Mouse (Mus musculus) heart, postnatal 4 days (tissue): ENCODE measurements around the gene Heca. TPM values are rescaled to one million over a fixed set of nuclear protein-coding genes. Genes with fewer than 3 reads are reported as not detected.
"Not testable (repeated sequence)": the region's sequence is repeated elsewhere in the genome, so short reads cannot be mapped to it uniquely, and the experiment has no call there.

Experiments used
- DNase-seq: peaks from one replicate; pipeline ENCODE4 v3.0.0; 2021
- total RNA-seq, 2 experiments: library from RNA; stranded (reverse); gene quantifications; 2 replicates each; pipeline ENCODE4 v1.2.3; 2021

Gene Heca
- total RNA-seq, 2 experiments from 2014 or later, result 45.1 to 46.8 TPM

DNA sequence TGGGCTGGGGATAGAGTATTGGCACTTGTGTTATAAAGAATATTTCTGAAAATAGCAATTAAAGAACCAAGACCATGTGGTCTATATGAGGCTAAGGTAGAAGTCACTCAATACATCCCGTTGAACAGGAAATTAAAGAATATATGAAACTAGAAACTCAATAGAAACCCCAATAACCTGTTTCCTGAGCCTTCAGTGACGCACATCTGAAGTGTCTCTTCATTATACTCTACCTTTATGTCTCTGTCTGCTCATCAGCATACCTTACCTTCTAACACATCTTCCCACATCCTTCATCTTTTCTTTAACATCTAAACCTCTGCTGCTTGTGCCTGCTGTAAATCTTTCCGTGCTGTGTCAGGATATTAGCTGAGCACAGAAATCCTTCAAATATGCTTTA lies 67.8 kb downstream of the Heca start:
- no peak for DNase-seq

DNA sequence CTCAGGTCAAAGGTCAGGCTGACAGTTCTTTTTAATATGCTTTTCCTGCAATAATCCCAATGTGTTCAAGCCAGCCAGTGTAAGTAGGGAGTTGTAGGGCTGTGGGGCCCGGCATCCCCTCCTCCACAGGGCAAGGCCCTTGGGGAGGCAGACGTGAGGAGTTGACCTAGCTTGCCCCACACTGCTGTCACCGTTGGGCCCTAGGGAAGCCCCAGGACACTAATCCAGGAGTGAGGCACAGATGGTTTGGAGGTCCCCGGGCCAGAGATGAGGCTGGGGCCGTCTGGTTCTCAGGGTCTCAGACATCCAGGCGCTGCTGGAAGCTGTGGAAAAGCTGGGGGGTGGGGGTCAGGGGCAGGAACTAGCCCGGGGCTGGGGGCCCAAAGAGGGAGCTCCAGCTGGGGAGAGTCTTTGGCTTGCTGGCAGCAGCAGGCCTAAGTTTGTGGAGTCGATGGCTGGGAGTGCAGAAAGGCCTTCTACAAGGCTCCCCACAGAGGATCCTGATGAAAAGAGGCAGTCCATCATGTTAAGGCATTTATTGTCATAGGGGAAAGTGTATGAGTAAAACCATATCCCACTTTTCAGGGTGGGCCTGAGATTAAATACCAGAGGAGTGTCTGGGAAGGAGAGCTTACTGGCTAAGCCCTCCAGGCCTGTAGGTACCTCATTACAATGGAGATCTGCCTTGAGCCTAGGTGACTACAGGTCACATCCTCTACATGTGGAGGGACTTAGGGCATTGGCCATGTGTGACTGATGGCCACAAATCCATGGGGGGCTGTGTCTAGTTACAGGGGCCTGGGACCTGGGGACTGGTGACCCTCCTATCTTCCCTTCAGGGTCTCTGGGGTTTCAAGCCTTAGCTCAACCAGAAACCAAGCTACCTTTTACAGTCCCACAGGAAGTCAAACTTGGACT lies 69.6 kb downstream of the Heca start:
- DNase-seq, result no peak

DNA sequence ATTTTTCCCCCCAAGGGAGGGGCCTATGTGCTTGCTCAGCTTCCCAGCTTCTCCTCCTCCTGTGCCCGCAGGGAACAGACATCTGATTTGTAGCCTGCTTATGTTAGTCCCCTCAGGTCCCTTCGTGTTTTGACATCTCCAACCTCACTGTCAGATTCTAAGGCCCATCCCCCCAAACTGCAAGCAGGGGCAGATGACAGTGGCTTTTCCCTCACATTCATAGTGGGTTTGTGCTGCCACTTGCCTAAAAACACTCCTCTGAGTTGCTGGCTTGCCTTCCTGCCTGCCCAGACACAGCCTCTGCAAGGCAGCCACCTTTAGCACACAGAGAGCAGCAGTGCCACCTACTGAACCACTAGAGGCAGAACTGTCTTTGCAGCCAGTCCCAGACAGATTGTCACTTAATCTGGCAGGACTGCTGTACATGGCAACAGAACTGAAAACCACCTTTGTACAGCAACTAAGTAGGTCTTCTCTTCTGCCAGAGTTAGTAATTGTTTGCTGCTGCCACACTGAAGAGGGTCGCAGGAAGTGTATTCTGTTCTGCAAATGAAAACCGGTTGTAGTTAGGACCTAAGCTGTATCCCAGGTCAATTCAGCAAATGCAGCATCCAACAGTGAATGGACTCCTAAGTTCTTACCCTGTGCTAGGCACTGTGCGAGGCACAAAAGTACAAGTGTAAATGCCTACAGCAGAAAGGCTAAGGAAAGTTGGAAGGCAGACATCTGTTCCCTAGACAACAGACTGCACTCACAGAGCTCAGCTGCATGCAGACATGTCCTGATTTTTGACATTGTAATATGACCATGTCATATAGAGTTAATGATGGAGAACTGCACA lies 77.8 kb downstream of the Heca start:
- peak; percentile 74 for DNase-seq

DNA sequence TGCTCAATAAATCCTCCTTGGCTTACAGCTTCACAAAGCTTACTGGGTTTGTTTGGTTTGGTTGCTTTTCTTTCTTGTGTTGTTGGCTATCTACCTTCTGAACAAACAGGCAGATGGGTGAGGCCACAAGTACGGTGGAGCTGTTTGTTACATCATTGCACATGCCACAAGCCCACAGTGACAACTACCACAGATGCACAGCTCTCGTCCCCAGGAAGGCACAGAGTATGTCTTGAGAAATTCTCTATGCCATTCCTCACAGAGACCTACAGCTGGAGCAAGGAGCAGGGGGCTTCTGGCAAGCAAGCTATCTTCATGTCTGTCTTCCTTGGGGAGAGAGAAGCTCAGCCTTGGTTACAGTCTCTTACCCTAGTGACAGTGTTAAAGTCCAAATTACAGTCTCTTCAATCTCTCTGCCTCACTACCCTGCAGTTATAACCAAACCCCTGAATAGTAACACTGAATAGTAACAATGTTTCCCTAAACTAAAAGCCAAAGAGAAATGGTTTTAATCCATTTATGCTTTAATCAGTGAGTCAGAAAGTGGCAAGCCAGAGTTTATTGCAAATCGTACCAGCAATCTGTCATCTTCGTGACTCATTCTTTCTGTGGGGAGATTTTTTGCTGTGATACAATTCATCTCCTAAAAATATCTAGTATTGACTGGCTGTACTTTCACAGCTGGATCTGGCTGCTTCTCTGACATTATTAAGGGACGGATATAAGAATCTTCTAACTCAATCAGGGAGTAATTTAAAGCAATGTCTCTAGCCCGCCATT lies 87.0 kb downstream of the Heca start:
- no peak for DNase-seq

DNA sequence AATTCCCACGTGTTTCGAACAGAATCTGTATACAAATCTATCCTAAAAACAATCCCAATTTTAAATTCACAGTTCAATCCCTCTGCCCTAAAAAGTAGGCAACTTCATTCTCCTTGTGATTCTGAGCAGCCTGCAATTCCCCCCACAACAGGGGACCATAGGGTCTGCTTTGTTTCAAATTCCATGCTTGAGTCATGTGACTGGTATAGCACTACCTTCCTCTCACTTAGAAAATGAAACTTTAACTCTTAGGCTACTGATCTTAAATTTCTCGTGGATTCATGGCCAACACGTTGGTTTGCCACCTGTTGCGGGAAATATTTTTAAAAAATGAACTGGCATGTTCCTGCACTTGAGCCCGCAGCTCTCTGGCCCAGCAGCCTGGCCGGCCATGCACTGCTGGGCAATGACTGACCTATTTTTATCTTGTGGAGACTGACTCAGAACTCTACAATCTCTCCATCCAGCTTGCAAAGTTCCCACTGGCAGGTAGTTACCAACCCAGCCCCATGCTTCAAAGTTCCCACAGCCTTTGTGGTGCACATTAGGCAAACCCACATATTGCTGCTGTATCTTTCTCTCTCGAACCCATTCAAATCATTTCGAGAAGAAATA lies 90.1 kb downstream of the Heca start:
- DNase-seq, result no peak

DNA sequence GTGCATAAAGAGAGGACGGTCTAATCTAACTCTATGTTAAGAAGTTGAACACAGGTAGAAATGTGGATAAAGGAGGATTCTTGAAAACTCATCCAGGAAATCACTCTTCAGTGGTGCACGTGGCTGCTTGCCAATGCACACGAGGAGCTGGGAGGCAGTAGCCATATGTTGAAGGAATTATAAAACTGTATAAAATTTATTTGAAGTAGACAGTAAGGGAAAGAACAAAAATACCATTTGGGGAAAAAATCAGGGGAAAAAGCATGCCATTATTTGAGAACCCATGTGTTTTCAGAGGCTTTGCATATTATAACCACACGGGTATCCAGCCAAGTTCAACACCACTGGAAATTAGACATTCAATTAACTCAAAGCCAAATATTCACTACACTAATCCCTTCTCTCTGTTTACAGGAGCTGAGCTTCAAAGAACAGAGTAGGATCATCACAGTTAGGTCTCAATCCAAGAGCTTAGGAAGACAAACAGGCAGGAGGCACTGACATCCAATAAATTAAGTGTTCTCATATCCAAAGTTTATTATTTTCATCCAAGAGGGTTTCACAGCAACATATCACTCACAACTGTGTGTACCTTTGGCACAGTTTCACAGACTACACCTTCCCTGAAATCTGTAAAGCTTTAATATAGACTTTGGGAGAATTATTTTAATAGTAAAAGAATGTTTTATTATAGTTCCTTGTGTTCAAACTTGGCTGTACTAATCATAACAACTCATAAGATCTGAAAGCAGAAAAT lies 102.9 kb downstream of the Heca start:
- DNase-seq, result no peak

DNA sequence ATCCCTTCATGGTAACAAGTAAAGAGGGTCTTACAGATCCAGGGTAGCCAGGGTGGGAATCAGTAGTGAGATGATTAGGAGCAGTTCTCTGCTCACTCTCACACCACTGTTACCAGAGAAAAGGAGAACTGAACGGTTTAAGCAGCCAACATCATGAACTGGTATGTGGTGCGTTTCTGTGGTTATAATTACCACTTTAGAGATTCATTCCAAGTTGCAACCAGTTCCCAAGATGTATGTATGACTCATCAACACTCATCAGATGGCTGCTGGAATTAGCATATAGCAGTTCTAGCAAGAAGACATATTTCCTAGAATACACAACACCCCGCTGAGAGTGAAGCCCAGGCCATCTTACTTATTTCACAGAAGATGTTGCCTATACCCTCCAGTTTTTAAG lies 105.8 kb downstream of the Heca start:
- DNase-seq, result no peak

DNA sequence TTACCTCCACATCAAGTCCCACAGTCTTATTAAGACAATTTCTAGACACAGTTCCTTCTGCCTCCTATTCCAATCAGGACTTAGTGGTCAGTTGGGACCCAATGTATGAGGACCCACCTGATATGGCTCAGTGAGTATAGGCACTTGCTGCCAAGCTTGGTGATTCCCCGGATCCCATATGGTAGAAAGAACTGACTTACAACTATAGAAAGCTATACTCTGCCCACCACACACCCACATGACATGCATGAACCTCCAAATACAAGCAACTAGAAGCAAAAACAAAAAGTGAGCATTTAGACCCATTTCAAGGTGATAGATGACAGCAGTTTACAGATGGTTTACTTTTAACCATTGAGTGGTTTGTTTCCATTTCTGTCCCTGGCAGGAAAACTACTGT lies 111.6 kb downstream of the Heca start:
- DNase-seq, result no peak

DNA sequence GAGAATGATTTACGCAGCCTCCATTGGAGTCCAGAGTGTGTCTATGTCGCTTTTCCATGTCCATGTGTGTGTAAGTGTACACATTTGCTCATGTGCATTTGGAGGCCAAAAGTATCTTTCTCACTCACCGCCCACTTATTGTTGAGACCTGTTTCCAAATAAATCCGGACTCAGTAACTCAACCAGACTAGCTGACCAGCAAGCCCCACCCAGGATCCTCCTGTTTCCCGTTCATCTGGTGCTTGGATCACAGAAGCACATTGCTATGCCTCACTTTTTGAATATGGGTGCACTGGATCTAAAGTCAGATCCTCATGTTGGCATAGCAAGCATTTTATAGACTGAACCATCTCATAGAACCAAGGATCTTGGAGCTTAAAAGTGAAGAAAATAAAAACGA lies 112.8 kb downstream of the Heca start:
- DNase-seq, result no peak

DNA sequence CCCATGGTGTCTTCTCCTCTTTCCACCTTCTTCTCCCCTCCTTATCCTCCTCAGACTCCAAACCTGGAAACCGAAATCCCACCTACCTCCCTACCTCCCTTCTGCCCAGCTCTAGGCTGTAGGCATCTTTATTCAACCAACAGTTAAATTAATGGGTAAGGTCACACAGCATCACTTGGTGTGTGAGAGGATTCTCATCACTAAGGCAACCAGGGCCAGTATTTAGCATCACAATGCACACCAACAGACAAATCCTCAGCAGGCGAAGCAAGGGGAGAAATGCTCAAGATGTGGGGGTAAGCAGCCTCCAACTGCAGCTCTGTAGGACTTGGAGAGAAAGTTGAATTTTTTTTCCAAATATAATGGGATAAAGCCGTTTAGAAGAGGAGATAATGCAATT lies 116.8 kb downstream of the Heca start:
- DNase-seq, result no peak

DNA sequence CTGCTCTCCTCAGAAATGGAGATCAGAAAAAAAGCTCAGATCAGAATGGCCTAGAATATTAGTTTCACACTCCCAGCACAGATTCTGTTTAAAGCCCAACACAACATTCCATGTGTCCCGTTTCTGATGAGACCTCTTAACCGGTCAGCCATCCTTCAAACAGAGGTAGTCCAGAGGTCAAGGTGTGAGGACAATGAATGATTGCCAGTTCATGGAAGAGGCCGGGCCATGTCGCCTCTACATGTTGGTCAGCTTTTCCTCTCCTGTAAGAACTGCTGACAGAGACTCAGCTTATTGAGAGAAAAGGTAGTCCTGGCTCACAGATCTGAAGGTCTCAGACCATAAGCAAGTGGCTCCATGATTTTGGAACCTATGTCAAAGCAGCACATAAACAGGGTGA lies 118.7 kb downstream of the Heca start:
- DNase-seq, result no peak

DNA sequence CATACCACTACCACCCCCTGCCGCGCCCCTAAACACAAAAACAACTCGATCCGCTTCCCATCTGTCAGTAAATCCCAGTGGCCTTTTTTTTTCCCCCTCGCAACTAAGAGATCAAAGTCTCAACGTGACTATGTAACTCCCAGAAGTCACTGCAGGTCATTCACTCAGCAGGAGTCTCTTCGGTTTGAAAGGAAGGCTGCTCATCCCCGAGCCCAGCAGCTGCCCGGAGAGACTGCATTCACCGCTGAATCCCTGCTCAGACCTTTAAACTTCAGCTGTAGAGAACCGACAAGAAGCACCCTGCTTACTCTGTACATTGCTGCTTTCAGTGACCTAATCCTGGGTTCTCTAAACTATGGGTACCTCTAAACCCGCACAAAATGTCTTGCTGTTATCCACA lies 120.5 kb downstream of the Heca start:
- no peak for DNase-seq

DNA sequence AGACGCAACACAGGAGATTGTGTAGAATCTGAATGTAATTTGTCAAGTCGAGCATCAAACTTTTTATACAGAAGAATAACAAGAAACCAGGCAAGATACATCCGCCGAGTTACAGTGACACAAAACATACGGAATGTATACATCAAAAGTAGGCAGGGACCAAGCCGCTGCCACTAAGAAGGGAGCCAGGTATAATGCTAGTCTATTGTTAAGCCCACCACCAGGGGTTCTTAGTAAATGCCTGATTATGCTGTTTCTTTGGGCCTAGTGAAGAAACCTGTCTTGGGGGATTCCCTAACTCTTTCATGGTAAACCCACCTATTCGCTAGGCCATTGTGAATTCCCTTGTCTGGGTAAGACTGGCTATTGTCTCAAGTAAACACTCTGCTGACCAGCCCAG lies 127.4 kb downstream of the Heca start:
- not testable (repeated sequence) for DNase-seq

Other genes starting within 250 kb of the Heca start
- 10 to 100 TPM; 20.9 to 22.8 TPM for gene Cited2, start 224.8 kb downstream of the Heca start, total RNA-seq
- 10 to 100 TPM; 86.9 to 89.7 TPM for gene Txlnb, start 151.8 kb downstream of the Heca start, total RNA-seq
- gene Abracl, start 75.2 kb upstream of the Heca start, total RNA-seq, result 100 to 1,000 TPM; 155 to 163 TPM
- 10 to 100 TPM; 52.7 to 54.0 TPM for gene Reps1, start 107.8 kb upstream of the Heca start, total RNA-seq